Mouse (Mus musculus): ENCODE measurements around the gene Epor. TPM values are rescaled to one million over a fixed set of nuclear protein-coding genes. Genes with fewer than 3 reads are reported as not detected.

The Epor gene
- total and polyA plus RNA-seq, 3 experiments: 0.20 to 2.0 TPM; not detected in 1

- H3K4me3 ChIP-seq (replicated peaks in 1 of 3; ENCODE audit: low read depth in 2 of 3, low read length in 2 of 3, poor library complexity in 1 of 3): peak overlapping the region; percentile 59 to 79 (median 77)
These were observed 8.1 kb downstream of the Epor start for GRCm38 (mm10) chr9:21955225-21955569.

GRCm38 (mm10) chr9:21954635-21955034 lies 8.7 kb downstream of the Epor start:
- peaks cover 2 to 10% of the 10 kb centered on the region in 2 experiments; a peak in 3 of 4 replicates for H3K4me1 ChIP-seq (ENCODE audit: control insufficient read depth in 1 of 2, insufficient read depth in 2 of 2)
- no peak overlapping the region for H3K4me3 ChIP-seq (replicated peaks in 1 of 3; ENCODE audit: low read depth in 2 of 3, low read length in 2 of 3, poor library complexity in 1 of 3)
- in situ Hi-C loops (cut with MboI; ENCODE audit: low pct_ligation_motif_present, low pct_unique_long_range_greater_than_20kb, low sequenced_read_pairs) (no loop called here), dilution Hi-C loops (cut with MboI; ENCODE audit: extremely low pct_ligation_motif_present, extremely low pct_unique_long_range_greater_than_20kb, low sequenced_read_pairs) (no loop called here)
- no peak overlapping the region for H3K27ac ChIP-seq (ENCODE audit: insufficient read depth, low read depth)
- no peak for DNase-seq (ENCODE audit: extremely low read depth)
- H3K79me2 ChIP-seq (replicated peaks; ENCODE audit: control insufficient read depth, extremely low read depth, insufficient read depth, poor library complexity, severe bottlenecking): 0 out of 2 replicates have a peak, but pooled peaks cover 3% of the 10 kb centered on the region
- TF ChIP-seq UBTF (IDR thresholded peaks at IDR 0.05; ENCODE audit: low read depth, low read length) (no peak), PAX5 (IDR thresholded peaks at IDR 0.05; ENCODE audit: low read length) (no peak), RCOR1 (conservative IDR thresholded peaks at IDR 0.05; ENCODE audit: low read depth, low read length) (no peak)
- H3K9ac ChIP-seq (ENCODE audit: insufficient read depth, low read depth): peak overlapping the region; percentile 64; the same call in 1 of the 2 replicates
- H3K4me2 ChIP-seq (ENCODE audit: insufficient read depth, low read depth, poor library complexity, severe bottlenecking): peak overlapping the region; percentile 80; the same call in 1 of the 2 replicates
- H3K27me3 ChIP-seq (replicated peaks): peaks cover 2% of the 10 kb centered on the region
- peaks cover 3% of the 10 kb centered on the region in 2 experiments for H3K36me3 ChIP-seq (replicated peaks in 1 of 2; ENCODE audit: control insufficient read depth in 1 of 2, insufficient read depth in 1 of 2, low read length in 1 of 2)
- H3K9me3 ChIP-seq (replicated peaks; ENCODE audit: low read length): peaks cover 3% of the 10 kb centered on the region

More at GRCm38 (mm10) chr9:21955225-21955569, 8.1 kb downstream of the Epor start:
- Histone ChIP-seq H3K36me3 (replicated peaks in 1 of 2; ENCODE audit: control insufficient read depth in 1 of 2, insufficient read depth in 1 of 2, low read length in 1 of 2) (peaks cover 3% of the 10 kb centered on the region in 2 experiments), H3K27me3 (replicated peaks) (peaks cover 2% of the 10 kb centered on the region), H3K4me2 (ENCODE audit: insufficient read depth, low read depth, poor library complexity, severe bottlenecking) (peak overlapping the region; percentile 80), H3K79me2 (replicated peaks; ENCODE audit: control insufficient read depth, extremely low read depth, insufficient read depth, poor library complexity, severe bottlenecking) (0 out of 2 replicates have a peak, but pooled peaks cover 3% of the 10 kb centered on the region), H3K27ac (ENCODE audit: insufficient read depth, low read depth) (peak overlapping the region; percentile 63), H3K9me3 (replicated peaks; ENCODE audit: low read length) (peaks cover 3% of the 10 kb centered on the region), H3K9ac (ENCODE audit: insufficient read depth, low read depth) (peak overlapping the region; percentile 64; the same call in 1 of the 2 replicates), H3K4me1 (ENCODE audit: control insufficient read depth in 1 of 2, insufficient read depth in 2 of 2) (peaks cover 2 to 10% of the 10 kb centered on the region in 2 experiments; a peak in 3 of 4 replicates)
- in situ Hi-C loops (cut with MboI; ENCODE audit: low pct_ligation_motif_present, low pct_unique_long_range_greater_than_20kb, low sequenced_read_pairs) (no loop called here), dilution Hi-C loops (cut with MboI; ENCODE audit: extremely low pct_ligation_motif_present, extremely low pct_unique_long_range_greater_than_20kb, low sequenced_read_pairs) (no loop called here)
- TF ChIP-seq MAX (IDR thresholded peaks at IDR 0.05; ENCODE audit: low read length): peak; percentile 92
- peak in 1 of 2 experiments; percentile 55; a peak in 2 of 4 replicates for TF ChIP-seq CTCF (conservative IDR thresholded peaks at IDR 0.05 in 1 of 2, IDR thresholded peaks at IDR 0.05 in 1 of 2; ENCODE audit: low read depth in 2 of 2, low read length in 2 of 2)
- TF ChIP-seq ZKSCAN1 (IDR thresholded peaks at IDR 0.05; ENCODE audit: borderline replicate concordance, low read depth, low read length): no peak
- TF ChIP-seq MXI1 (IDR thresholded peaks at IDR 0.05; ENCODE audit: low read depth, low read length): peak; percentile 90
- TF ChIP-seq KAT2A (IDR thresholded peaks at IDR 0.05; ENCODE audit: insufficient replicate concordance, low read length): no peak
- peak; percentile 70; the same call in 1 of the 2 replicates for TF ChIP-seq NELFE (IDR thresholded peaks at IDR 0.05; ENCODE audit: low read depth, low read length)
- peak; percentile 44 for TF ChIP-seq SMC3 (IDR thresholded peaks at IDR 0.05; ENCODE audit: low read depth, low read length)
- peak; percentile 81; the same call in 1 of the 2 replicates for TF ChIP-seq ZNF384 (IDR thresholded peaks at IDR 0.05; ENCODE audit: low read depth, low read length)
- TF ChIP-seq RAD21 (IDR thresholded peaks at IDR 0.05; ENCODE audit: low read depth, low read length): peak; percentile 16
- TF ChIP-seq ZC3H11A (IDR thresholded peaks at IDR 0.05; ENCODE audit: low read depth, low read length): no peak
- peak; percentile 38 for TF ChIP-seq USF1 (IDR thresholded peaks at IDR 0.05; ENCODE audit: low read depth, low read length)
- no peak for TF ChIP-seq CHD2 (IDR thresholded peaks at IDR 0.05; ENCODE audit: low read length)
- TF ChIP-seq MYC (IDR thresholded peaks at IDR 0.05; ENCODE audit: low read depth, low read length): peak; percentile 97
- peak; percentile 51 for TF ChIP-seq BHLHE40 (IDR thresholded peaks at IDR 0.05; ENCODE audit: low read depth, low read length)
- TF ChIP-seq MAZ (IDR thresholded peaks at IDR 0.05; ENCODE audit: low read depth, low read length): no peak
- TF ChIP-seq POLR2A (IDR thresholded peaks at IDR 0.05; ENCODE audit: low read depth, low read length): peak; percentile 78; the same call in 1 of the 2 replicates
- 0 out of 2 replicates have a peak, but pooled peaks have one; percentile 26 for TF ChIP-seq JUND (conservative IDR thresholded peaks at IDR 0.05; ENCODE audit: low read depth, low read length)
- TF ChIP-seq MEF2A (IDR thresholded peaks at IDR 0.05; ENCODE audit: borderline replicate concordance, low read depth, low read length): no peak
- no peak for TF ChIP-seq ELF1 (IDR thresholded peaks at IDR 0.05; ENCODE audit: low read depth, low read length)
- TF ChIP-seq GABPA (IDR thresholded peaks at IDR 0.05; ENCODE audit: insufficient replicate concordance, low read depth, low read length): no peak
- no peak for TF ChIP-seq ZMIZ1 (IDR thresholded peaks at IDR 0.05; ENCODE audit: low read depth, low read length)
- no peak for TF ChIP-seq NRF1 (IDR thresholded peaks at IDR 0.05; ENCODE audit: low read depth, low read length)
- DNase-seq (ENCODE audit: extremely low read depth): no peak
